In genomic region chr13:108326351-108326750, GRCm38 (mm10) we compare ENCODE assay signal across 13 mouse cellular contexts.
"Had no signal": no experiment of that assay in that cellular context is flagged by ENCODE, and none has a peak within 500 bp of the region (broad histone marks: within the 10 kb centered on the region; RNA-seq: fewer than 3 reads in every experiment).

No protein-coding gene starts in this region.

- H3K4me2 ChIP-seq: limb, embryonic 15.5 days; liver, embryonic 12.5 days; lung, embryonic 15.5 days; midbrain, embryonic 11.5 days; neural tube, embryonic 13.5 days had no signal

- H3K9ac ChIP-seq: limb, embryonic 15.5 days; liver, embryonic 12.5 days; lung, embryonic 15.5 days; neural tube, embryonic 13.5 days had no signal

- H3K4me1 ChIP-seq: limb, embryonic 15.5 days; lung, embryonic 15.5 days; neural tube, embryonic 13.5 days had no signal

- DNase-seq: lung, postnatal 14 days; retina, postnatal 1 day; right cerebral cortex, postnatal 14 days had no signal

- H3K27ac ChIP-seq: hindbrain, postnatal 0 days; left cerebral cortex, adult 2 months; limb, embryonic 15.5 days; liver, embryonic 12.5 days; lung, embryonic 15.5 days; macrophage; neural tube, embryonic 13.5 days had no signal

- H3K4me3 ChIP-seq: left cerebral cortex, adult 2 months; limb, embryonic 15.5 days; liver, embryonic 12.5 days; lung, embryonic 15.5 days; megakaryocyte, embryonic 14.5 days; neural tube, embryonic 13.5 days had no signal

- ATAC-seq: hindbrain, postnatal 0 days; liver, embryonic 12.5 days; midbrain, embryonic 16.5 days had no signal

- H3K9me3 ChIP-seq: limb, embryonic 15.5 days; liver, embryonic 12.5 days; lung, embryonic 15.5 days; megakaryocyte, embryonic 14.5 days; neural tube, embryonic 13.5 days had no signal

- H3K27me3 ChIP-seq: limb, embryonic 15.5 days; liver, embryonic 12.5 days; lung, embryonic 15.5 days; megakaryocyte, embryonic 14.5 days; neural tube, embryonic 13.5 days had no signal

- H3K36me3 ChIP-seq: neural tube, embryonic 13.5 days had no signal
